12 mouse cellular contexts compared by ENCODE assay signal in genomic region chr17:31429402-31429801, GRCm38 (mm10). TPM values are rescaled to one million over a fixed set of nuclear protein-coding genes. Genes with fewer than 3 reads are reported as not detected.
A peak's percentile ranks its signal among the peaks of the same experiment; 100 is the strongest.
DNase-seq lines count a peak whose midpoint lies in the region; ATAC-seq and TF ChIP-seq lines count a peak whose summit lies in the region.
"Had no signal": no experiment of that assay in that cellular context is flagged by ENCODE, and none has a peak within 500 bp of the region (broad histone marks: within the 10 kb centered on the region; RNA-seq: fewer than 3 reads in every experiment).

No protein-coding gene starts in this region.

- no peak overlapping the region for H3K9ac ChIP-seq in hindbrain, embryonic 11.5 days (ENCODE audit: low read depth, low read length)
- H3K9ac ChIP-seq: hindbrain, embryonic 15.5 days; limb, embryonic 15.5 days had no signal

- H3K36me3 ChIP-seq in hindbrain, embryonic 11.5 days (ENCODE audit: control insufficient read depth, insufficient read depth, low read length) = 0 out of 2 replicates have a peak, but pooled peaks cover 3% of the 10 kb centered on the region
- peaks cover 15% of the 10 kb centered on the region for H3K36me3 ChIP-seq in hindbrain, embryonic 10.5 days
- H3K36me3 ChIP-seq in thymus, adult 2 months (ENCODE audit: control insufficient read depth, insufficient read depth, low read length) = no peaks in the 10 kb centered on the region
- no peaks in the 10 kb centered on the region for H3K36me3 ChIP-seq in splenic B cell, adult 2 months (ENCODE audit: control insufficient read depth, insufficient read depth, low read length, poor library complexity, severe bottlenecking)

- H3K4me2 ChIP-seq in hindbrain, embryonic 11.5 days (replicated peaks; ENCODE audit: low read depth, low read length) = no peak overlapping the region
- H3K4me2 ChIP-seq: hindbrain, embryonic 15.5 days; limb, embryonic 15.5 days had no signal

- H3K27ac ChIP-seq in hindbrain, embryonic 11.5 days (ENCODE audit: low read depth, low read length) = no peak overlapping the region
- no peak overlapping the region for H3K27ac ChIP-seq in hindbrain, embryonic 10.5 days
- no peak overlapping the region for H3K27ac ChIP-seq in thymus, adult 2 months (ENCODE audit: control insufficient read depth, insufficient read depth, low read length)
- H3K27ac ChIP-seq: hindbrain, embryonic 15.5 days; limb, embryonic 15.5 days had no signal

- peak; percentile 15 for DNase-seq in hindbrain, embryonic 11.5 days (ENCODE audit: low spot score)
- no peak for DNase-seq in hindbrain, embryonic 10.5 days (ENCODE audit: low spot score)
- no peak for DNase-seq in thymus, adult 2 months
- no peak for DNase-seq in thymus, adult 18-20 months
- peak; percentile 73 for DNase-seq in ZHBTc4 (ENCODE audit: low read depth, low spot score)
- peak; percentile 47 for DNase-seq in splenic B cell, adult 2 months (ENCODE audit: low read depth, low spot score)
- no peak for DNase-seq in cerebellum, adult 9-11 months
- DNase-seq in layer of hippocampus, postnatal 14 days (ENCODE audit: low spot score in 2 of 2) = no peak
- DNase-seq: midbrain, embryonic 14.5 days had no signal

- no peak for ATAC-seq in hindbrain, embryonic 11.5 days (ENCODE audit: low FRiP score)
- ATAC-seq: forebrain, embryonic 16.5 days had no signal

- H3K4me3 ChIP-seq in hindbrain, embryonic 11.5 days (ENCODE audit: low read depth, low read length) = no peak overlapping the region
- H3K4me3 ChIP-seq in hindbrain, embryonic 10.5 days = no peak overlapping the region
- H3K4me3 ChIP-seq in thymus, adult 2 months (ENCODE audit: control insufficient read depth, insufficient read depth, low read length) = no peak overlapping the region
- H3K4me3 ChIP-seq: hindbrain, embryonic 15.5 days; limb, embryonic 15.5 days had no signal

- peaks cover 5% of the 10 kb centered on the region for H3K4me1 ChIP-seq in hindbrain, embryonic 11.5 days (replicated peaks; ENCODE audit: control insufficient read depth, insufficient read depth, low read length)
- H3K4me1 ChIP-seq in hindbrain, embryonic 10.5 days (replicated peaks) = peaks cover 42% of the 10 kb centered on the region
- no peaks in the 10 kb centered on the region for H3K4me1 ChIP-seq in thymus, adult 2 months (replicated peaks; ENCODE audit: control insufficient read depth, insufficient read depth, low read length)

- TF ChIP-seq CTCF in thymus, adult 2 months (IDR thresholded peaks at IDR 0.05; ENCODE audit: borderline replicate concordance, control insufficient read depth, extremely low read depth, insufficient read depth, low read length, poor library complexity) = peak; percentile 55; the same call in 1 of the 2 replicates

- WGBS in hindbrain, embryonic 11.5 days = 90% methylated on average over 2 of the region's 2 CpGs
- 89% methylated on average over 2 of the region's 2 CpGs for WGBS in hindbrain, embryonic 10.5 days
- WGBS in thymus, adult 2 months = 97% methylated on average over 2 of the region's 2 CpGs

- TF ChIP-seq POLR2A in thymus, adult 2 months (IDR thresholded peaks at IDR 0.05; ENCODE audit: control insufficient read depth, extremely low read depth, insufficient read depth, low read length, poor library complexity) = no peak

- H3K27me3 ChIP-seq in hindbrain, embryonic 11.5 days (ENCODE audit: control insufficient read depth, insufficient read depth, low read length) = no peaks in the 10 kb centered on the region; the same call in 1 of the 2 replicates
- H3K27me3 ChIP-seq in hindbrain, embryonic 10.5 days (ENCODE audit: insufficient read depth, poor library complexity, severe bottlenecking) = peaks cover 27% of the 10 kb centered on the region
- no peaks in the 10 kb centered on the region for H3K27me3 ChIP-seq in thymus, adult 2 months (ENCODE audit: control insufficient read depth, insufficient read depth, low read length)
- no peaks in the 10 kb centered on the region for H3K27me3 ChIP-seq in splenic B cell, adult 2 months (ENCODE audit: control insufficient read depth, insufficient read depth, low read length, poor library complexity, severe bottlenecking)
- H3K27me3 ChIP-seq: hindbrain, embryonic 15.5 days; limb, embryonic 15.5 days had no signal

- H3K9me3 ChIP-seq in hindbrain, embryonic 11.5 days (ENCODE audit: control insufficient read depth, low read length) = peaks cover 4% of the 10 kb centered on the region; the same call in 1 of the 2 replicates
- peaks cover 9% of the 10 kb centered on the region; the same call in 1 of the 2 replicates for H3K9me3 ChIP-seq in hindbrain, embryonic 10.5 days
- H3K9me3 ChIP-seq: hindbrain, embryonic 15.5 days; limb, embryonic 15.5 days had no signal

RNA-seq across cellular contexts. Expression of gene Pde9a, which starts 43.4 kb away (rescaled TPM):
- polyA plus RNA-seq in hindbrain, embryonic 11.5 days (2014; fragmentation: Nextera tagmentation; extraction: Ambion mirVana) = 27.9 and 29.0 TPM in 2 replicates
- 12.4 and 19.9 TPM in 2 replicates for polyA plus RNA-seq in hindbrain, embryonic 10.5 days (2016; fragmentation: Nextera tagmentation; extraction: Ambion mirVana)
- 4.6 and 4.9 TPM in 2 replicates for polyA plus RNA-seq in thymus, adult 2 months (2012; rRNA removed)
- 10 to 100 TPM; 25.9 to 28.3 TPM for total RNA-seq in layer of hippocampus, postnatal 14 days (2021)

Comparison
In these comparisons a context has a peak if more than half of its experiments do, and no peak if none do; other contexts are left out.
1. DNase-seq: peak in hindbrain, embryonic 11.5 days (single experiment), ZHBTc4 (single experiment) and splenic B cell, adult 2 months (single experiment); none in hindbrain, embryonic 10.5 days (single experiment), thymus, adult 2 months (single experiment), thymus, adult 18-20 months (0 of 2), cerebellum, adult 9-11 months (single experiment) and layer of hippocampus, postnatal 14 days (0 of 2).